Mouse (Mus musculus) hindbrain, postnatal 0 days (tissue): ENCODE data around the gene Ccnd1. TPM values are rescaled to one million over a fixed set of nuclear protein-coding genes. Genes with fewer than 3 reads are reported as not detected.

Experiments used
- ATAC-seq: fragments of 200-750 bp; cut with Nextera tagmentation; 2 replicates; pipeline ENCODE4 v1.8.0; 2017; ENCODE audit warnings: mild to moderate bottlenecking, moderate TSS enrichment, moderate library complexity
- DNase-seq: peaks from one replicate; pipeline ENCODE4 v3.0.0-alpha.2; 2015; ENCODE audit warnings: low spot score
- H3K27ac ChIP-seq: fragments of 300-500 bp; sonication (generic); 2 replicates; pipeline ENCODE4 v1.5.1; 2014; ENCODE audit warnings: mild to moderate bottlenecking
- H3K27me3 ChIP-seq: fragments of 300-500 bp; sonication (generic); 2 replicates; pipeline ENCODE4 v1.6.1; 2014; ENCODE audit warnings: low read length, mixed read lengths; ENCODE audit not compliant: insufficient read depth
- H3K36me3 ChIP-seq: fragments of 300-500 bp; sonication (generic); 2 replicates; pipeline ENCODE4 v1.6.1; 2014; ENCODE audit warnings: low read length, mixed read lengths; ENCODE audit not compliant: insufficient read depth
- H3K4me1 ChIP-seq: fragments of 300-500 bp; sonication (generic); 2 replicates; pipeline ENCODE4 v1.6.1; 2014; ENCODE audit warnings: antibody characterized with exemption, low read length, mixed read lengths; ENCODE audit not compliant: insufficient read depth
- H3K4me2 ChIP-seq: fragments of 300-500 bp; sonication (generic); 2 replicates; pipeline ENCODE4 v1.6.1; 2014; ENCODE audit warnings: low read depth, mild to moderate bottlenecking, low read length, moderate library complexity, mixed read lengths
- H3K4me3 ChIP-seq: fragments of 300-500 bp; sonication (generic); 2 replicates; pipeline ENCODE4 v1.5.1; 2014; ENCODE audit warnings: low read length
- H3K9ac ChIP-seq: fragments of 300-500 bp; sonication (generic); replicated peaks from 2 replicates; pipeline ENCODE4 v1.6.1; 2014; ENCODE audit warnings: mild to moderate bottlenecking, low read length, moderate library complexity, mixed read lengths
- H3K9me3 ChIP-seq: fragments of 300-500 bp; sonication (generic); 2 replicates; pipeline ENCODE4 v1.6.1; 2016; ENCODE audit warnings: low read length, mixed read lengths
- CTCF ChIP-seq: IDR thresholded peaks from 2 replicates; pipeline ENCODE4 v1.5.1; 2016; ENCODE audit warnings: antibody characterized with exemption, control low read depth, low read depth
- WGBS: fragments of 180-500 bp; shearing (Covaris S2); extraction: QIAGEN DNeasy Blood & Tissue Kit; methylation state at CpG from one replicate; pipeline ENCODE4 v1.1.7; 2014; 5-methylcytosine and 5-hydroxymethylcytosine counted together
- polyA plus RNA-seq: library from polyadenylated mRNA; unstranded; fragments of >200 nt; fragmentation: Nextera tagmentation; extraction: Ambion mirVana; gene quantifications from 2 replicates; pipeline ENCODE4 v1.2.1, GENCODE M21; 2015
- total RNA-seq: library from RNA; depleted of rRNA; stranded (reverse); fragments of >200 nt; gene quantifications from 2 replicates; pipeline ENCODE4 v1.2.3, GENCODE M21; 2014

Gene Ccnd1
- total and polyA plus RNA-seq, 2 experiments from 2014 or later, result 42.8 to 67.8 TPM

GRCm38 (mm10) chr7:144958509-144959395, 19.0 kb upstream of the Ccnd1 start:
- Histone ChIP-seq H3K9ac (no peak overlapping the region), H3K4me3 (no peak overlapping the region), H3K4me2 (no peak overlapping the region), H3K4me1 (no peaks in the 10 kb centered on the region), H3K27ac (no peak overlapping the region), H3K27me3 (no peaks in the 10 kb centered on the region), H3K9me3 (no peaks in the 10 kb centered on the region), H3K36me3 (no peaks in the 10 kb centered on the region)
- DNase-seq (no peak), ATAC-seq (no peak)
- TF ChIP-seq CTCF, result no peak
- 65% methylated on average over 12 of the region's 12 CpGs for WGBS

DNA sequence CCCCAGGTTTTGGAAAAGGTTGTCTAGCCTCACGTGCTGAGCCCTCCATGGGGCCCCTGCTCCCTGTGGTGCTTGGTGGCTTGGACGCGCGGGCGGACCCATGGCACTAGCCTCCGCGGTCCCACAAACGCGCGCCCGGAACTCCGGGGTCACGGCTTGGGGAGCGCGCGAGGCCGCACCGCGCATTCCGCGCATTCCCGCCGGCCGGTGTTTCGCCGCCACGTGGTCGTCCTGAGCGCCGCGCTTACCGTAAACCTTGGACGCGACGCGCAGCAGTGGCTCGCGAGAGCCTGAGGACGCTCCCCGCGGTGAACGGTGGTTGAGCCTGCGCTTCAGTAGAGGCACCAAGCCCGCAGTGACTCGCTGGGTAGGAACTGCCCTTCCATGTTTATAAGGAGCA, 3.5 kb upstream of the Ccnd1 start:
- Histone ChIP-seq H3K27ac (no peak overlapping the region), H3K9ac (no peak overlapping the region; the same call in 1 of the 2 replicates), H3K36me3 (no peaks in the 10 kb centered on the region), H3K9me3 (no peaks in the 10 kb centered on the region), H3K4me2 (peak overlapping the region; percentile 72), H3K4me1 (peaks cover 30% of the 10 kb centered on the region), H3K27me3 (peaks cover 22% of the 10 kb centered on the region; the same call in 1 of the 2 replicates), H3K4me3 (peak overlapping the region; percentile 40)
- 3% methylated on average over 39 of the region's 45 CpGs for WGBS
- peak; percentile 27 for ATAC-seq
- TF ChIP-seq CTCF, result peak; percentile 42
- DNase-seq, result peak; percentile 87

DNA sequence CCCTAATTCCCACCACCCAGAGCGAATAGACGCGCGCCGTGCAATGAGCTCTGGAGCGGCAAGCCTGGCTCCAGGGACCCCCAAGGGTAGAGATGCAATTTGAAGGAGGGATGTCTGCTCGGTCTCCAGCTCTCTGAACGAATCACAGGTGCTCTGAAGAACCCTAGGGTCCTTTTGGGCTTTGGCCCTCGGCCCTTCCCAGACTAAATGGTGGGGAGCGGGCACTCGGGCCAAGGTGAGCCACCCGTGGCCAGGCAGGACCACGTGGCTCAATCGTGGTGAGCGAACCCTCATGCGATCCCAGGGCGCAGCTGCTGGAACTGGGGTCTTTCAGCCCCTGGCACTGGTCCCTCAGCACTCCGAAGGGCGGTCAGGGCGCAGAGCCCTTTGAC, 3.0 kb upstream of the Ccnd1 start:
- peaks cover 26% of the 10 kb centered on the region; the same call in 1 of the 2 replicates for H3K27me3 ChIP-seq
- no peak for ATAC-seq

DNA sequence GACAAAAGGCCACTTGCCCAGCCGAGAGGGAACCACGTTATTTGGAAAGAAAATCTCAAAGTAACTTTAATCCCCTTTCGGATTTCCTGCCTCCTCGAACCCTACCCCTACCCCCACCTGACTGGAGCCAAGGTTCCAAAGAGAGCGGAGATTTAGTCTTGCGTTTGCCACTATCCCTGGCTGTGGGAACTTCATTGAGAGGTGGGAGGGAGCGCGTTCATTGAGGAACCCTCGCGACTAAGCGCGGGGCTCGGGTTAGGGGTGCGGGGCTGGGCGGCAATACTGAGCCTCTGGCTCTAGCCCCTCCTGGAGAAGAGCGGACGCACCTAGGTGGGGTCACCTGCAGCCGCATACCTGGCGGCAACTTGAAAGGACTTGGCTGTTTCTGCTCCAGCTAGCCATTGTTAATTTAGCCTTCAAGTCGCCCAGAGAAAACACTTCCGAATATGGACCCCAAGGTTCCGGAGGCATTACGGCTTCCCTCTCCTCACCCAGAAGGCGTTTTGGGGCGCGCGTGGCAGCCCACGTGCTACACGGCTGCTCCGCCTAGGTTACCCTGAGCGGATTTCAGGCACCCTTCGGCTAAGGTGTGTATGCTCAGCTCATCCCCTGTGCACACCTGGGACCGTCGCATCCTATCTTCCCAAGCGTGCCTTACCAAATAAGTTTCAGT, 2.5 kb upstream of the Ccnd1 start:
- Histone ChIP-seq H3K27ac (peak overlapping the region; percentile 45; the same call in 1 of the 2 replicates), H3K4me1 (peaks cover 30% of the 10 kb centered on the region), H3K9me3 (no peaks in the 10 kb centered on the region), H3K4me2 (peak overlapping the region; percentile 72), H3K4me3 (peak overlapping the region; percentile 40), H3K36me3 (no peaks in the 10 kb centered on the region), H3K27me3 (peaks cover 26% of the 10 kb centered on the region; the same call in 1 of the 2 replicates), H3K9ac (no peak overlapping the region; the same call in 1 of the 2 replicates)
- WGBS, result under 1% methylated on average over 35 of the region's 35 CpGs
- ATAC-seq (no peak), DNase-seq (peak; percentile 32)
- TF ChIP-seq CTCF, result no peak

More for the DNA sequence above, 3.0 kb upstream of the Ccnd1 start:
- no peak for TF ChIP-seq CTCF
- DNase-seq, result no peak
- peaks cover 30% of the 10 kb centered on the region for H3K4me1 ChIP-seq
- WGBS, result 1% methylated on average over 20 of the region's 20 CpGs
- H3K9ac ChIP-seq, result no peak overlapping the region; the same call in 1 of the 2 replicates
- no peaks in the 10 kb centered on the region for H3K36me3 ChIP-seq
- no peaks in the 10 kb centered on the region for H3K9me3 ChIP-seq
- H3K4me2 ChIP-seq, result peak overlapping the region; percentile 72
- peak overlapping the region; percentile 45; the same call in 1 of the 2 replicates for H3K27ac ChIP-seq
- H3K4me3 ChIP-seq, result peak overlapping the region; percentile 40

- H3K9ac ChIP-seq, result peak overlapping the region; percentile 45
- peaks cover 30% of the 10 kb centered on the region for H3K4me1 ChIP-seq
- H3K4me3 ChIP-seq, result peak overlapping the region; percentile 40
- peak overlapping the region; percentile 72 for H3K4me2 ChIP-seq
- DNase-seq (peak; percentile 90), ATAC-seq (peak; percentile 67)
- H3K36me3 ChIP-seq, result no peaks in the 10 kb centered on the region; the same call in 1 of the 2 replicates
- WGBS, result under 1% methylated on average over 39 of the region's 39 CpGs
- H3K27ac ChIP-seq, result peak overlapping the region; percentile 72
- peaks cover 26% of the 10 kb centered on the region; the same call in 1 of the 2 replicates for H3K27me3 ChIP-seq
- no peaks in the 10 kb centered on the region for H3K9me3 ChIP-seq
- TF ChIP-seq CTCF, result no peak
Observed at GRCm38 (mm10) chr7:144941242-144941831, 1.6 kb upstream of the Ccnd1 start.

- no peak for TF ChIP-seq CTCF
- Histone ChIP-seq H3K27ac (peak overlapping the region; percentile 72), H3K9me3 (no peaks in the 10 kb centered on the region), H3K4me1 (peaks cover 36% of the 10 kb centered on the region), H3K9ac (peak overlapping the region; percentile 45; the same call in 1 of the 2 replicates), H3K27me3 (peaks cover 26% of the 10 kb centered on the region; the same call in 1 of the 2 replicates), H3K4me3 (peak overlapping the region; percentile 53; the same call in 1 of the 2 replicates), H3K4me2 (peak overlapping the region; percentile 72), H3K36me3 (no peaks in the 10 kb centered on the region; the same call in 1 of the 2 replicates)
- WGBS, result 1% methylated on average over 11 of the region's 11 CpGs
- no peak for ATAC-seq
- DNase-seq, result no peak
Observed at GRCm38 (mm10) chr7:144940585-144940984, 860 bp upstream of the Ccnd1 start.
